Mouse (Mus musculus): ENCODE measurements around the gene Tmem202. TPM values are rescaled to one million over a fixed set of nuclear protein-coding genes. Genes with fewer than 3 reads are reported as not detected.

Gene Tmem202
- polyA plus RNA-seq, 1 experiment from 2014 or later, result not detected

DNA sequence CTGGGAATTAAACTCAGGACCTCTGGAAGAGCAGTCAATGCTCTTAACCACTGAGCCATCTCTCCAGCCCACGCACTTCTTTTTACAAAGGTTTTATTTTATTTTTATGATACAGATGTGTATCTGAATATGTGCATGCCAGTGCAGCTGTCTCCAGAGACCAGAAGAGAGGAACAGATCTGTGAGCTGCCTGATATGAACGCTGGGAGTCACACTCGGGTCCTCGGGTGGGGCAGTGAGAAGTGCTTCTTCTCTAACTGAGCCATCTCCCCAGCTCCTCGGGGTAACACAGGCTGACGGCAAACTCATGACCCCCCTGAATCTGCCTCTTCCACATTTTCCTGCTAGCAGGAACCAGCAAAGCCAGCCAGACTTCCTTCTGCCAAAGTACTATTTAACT lies 12.9 kb downstream of the Tmem202 start:
- H3K4me3 ChIP-seq (replicated peaks; ENCODE audit: low read length), result no peak overlapping the region
- no peaks in the 10 kb centered on the region for H3K27me3 ChIP-seq (ENCODE audit: control insufficient read depth, insufficient read depth, low read length)
- H3K27ac ChIP-seq (ENCODE audit: low read length), result no peak overlapping the region
- no peak overlapping the region for H3K4me2 ChIP-seq (ENCODE audit: low read depth, low read length)
- 75% methylated on average over 6 of the region's 6 CpGs for WGBS
- no peak for ATAC-seq (ENCODE audit: insufficient read depth, low FRiP score)
- H3K9me3 ChIP-seq (replicated peaks; ENCODE audit: control insufficient read depth, low read length), result no peaks in the 10 kb centered on the region
- no peaks in the 10 kb centered on the region for H3K36me3 ChIP-seq (ENCODE audit: control insufficient read depth, insufficient read depth, low read length)
- H3K4me1 ChIP-seq (ENCODE audit: control insufficient read depth, insufficient read depth, low read length), result no peaks in the 10 kb centered on the region
- H3K9ac ChIP-seq (ENCODE audit: low read length), result no peak overlapping the region

DNA sequence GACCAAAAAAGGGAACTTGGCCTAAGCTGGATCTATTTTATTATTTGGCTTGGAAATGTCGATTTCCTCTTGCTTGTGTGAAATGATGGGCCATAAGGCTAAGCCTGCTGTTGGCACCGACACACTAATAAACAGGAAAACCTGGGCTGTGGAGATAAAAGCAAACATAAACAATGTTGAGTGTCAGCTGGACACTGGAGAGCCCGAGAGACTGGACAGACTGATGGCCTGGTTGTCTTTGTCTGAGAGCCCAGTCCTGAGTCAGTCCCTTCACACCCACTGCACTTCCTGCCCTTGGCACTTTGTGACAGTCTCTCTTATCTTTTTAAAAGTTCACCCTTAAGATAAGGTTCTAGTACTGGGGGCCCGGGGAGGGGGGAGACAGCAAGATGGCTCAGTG lies 16.7 kb downstream of the Tmem202 start:
- no peak for ATAC-seq (ENCODE audit: insufficient read depth, low FRiP score)
- no peak overlapping the region for H3K4me2 ChIP-seq (ENCODE audit: low read depth, low read length)
- no peak overlapping the region for H3K27ac ChIP-seq (ENCODE audit: low read length)
- no peaks in the 10 kb centered on the region for H3K9me3 ChIP-seq (replicated peaks; ENCODE audit: control insufficient read depth, low read length)
- no peaks in the 10 kb centered on the region for H3K27me3 ChIP-seq (ENCODE audit: control insufficient read depth, insufficient read depth, low read length)
- 45% methylated on average over 4 of the region's 4 CpGs for WGBS
- no peak overlapping the region for H3K4me3 ChIP-seq (replicated peaks; ENCODE audit: low read length)
- no peaks in the 10 kb centered on the region for H3K36me3 ChIP-seq (ENCODE audit: control insufficient read depth, insufficient read depth, low read length)
- no peak overlapping the region for H3K9ac ChIP-seq (ENCODE audit: low read length)
- no peaks in the 10 kb centered on the region for H3K4me1 ChIP-seq (ENCODE audit: control insufficient read depth, insufficient read depth, low read length)

- 83% methylated on average over 2 of the region's 2 CpGs for WGBS
- Histone ChIP-seq H3K4me1 (ENCODE audit: control insufficient read depth, insufficient read depth, low read length) (no peaks in the 10 kb centered on the region), H3K9me3 (replicated peaks; ENCODE audit: control insufficient read depth, low read length) (no peaks in the 10 kb centered on the region), H3K36me3 (ENCODE audit: control insufficient read depth, insufficient read depth, low read length) (no peaks in the 10 kb centered on the region), H3K4me3 (replicated peaks; ENCODE audit: low read length) (no peak overlapping the region), H3K27me3 (ENCODE audit: control insufficient read depth, insufficient read depth, low read length) (no peaks in the 10 kb centered on the region), H3K9ac (ENCODE audit: low read length) (no peak overlapping the region), H3K4me2 (ENCODE audit: low read depth, low read length) (no peak overlapping the region), H3K27ac (ENCODE audit: low read length) (no peak overlapping the region)
- no peak for ATAC-seq (ENCODE audit: insufficient read depth, low FRiP score)
These were observed 20.3 kb downstream of the Tmem202 start for GRCm38 (mm10) chr9:59519396-59519795.

DNA sequence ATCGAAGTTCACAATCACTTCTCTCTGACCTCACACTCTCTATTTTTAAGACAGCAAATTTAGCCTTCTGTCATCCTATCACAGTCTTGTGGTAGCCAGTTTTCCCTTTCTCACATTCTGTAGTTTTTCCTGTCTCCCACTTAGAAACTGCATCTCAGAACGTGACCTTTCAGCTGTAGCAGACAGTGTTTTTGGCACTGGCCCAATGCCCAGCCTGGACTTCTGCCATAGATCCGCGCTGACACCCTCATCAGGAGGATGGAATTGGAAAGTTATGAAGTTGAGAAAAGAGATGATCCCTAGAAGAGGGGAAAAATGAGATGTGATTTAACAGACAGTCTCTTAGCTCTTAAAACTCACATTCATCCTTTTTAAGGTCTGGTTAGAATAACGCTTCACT lies 20.7 kb downstream of the Tmem202 start:
- H3K4me3 ChIP-seq (replicated peaks; ENCODE audit: low read length), result no peak overlapping the region
- no peak overlapping the region for H3K4me2 ChIP-seq (ENCODE audit: low read depth, low read length)
- no peaks in the 10 kb centered on the region for H3K27me3 ChIP-seq (ENCODE audit: control insufficient read depth, insufficient read depth, low read length)
- no peak overlapping the region for H3K27ac ChIP-seq (ENCODE audit: low read length)
- no peak for ATAC-seq (ENCODE audit: insufficient read depth, low FRiP score)
- H3K9ac ChIP-seq (ENCODE audit: low read length), result no peak overlapping the region
- WGBS, result 58% methylated on average over 5 of the region's 5 CpGs
- no peaks in the 10 kb centered on the region for H3K36me3 ChIP-seq (ENCODE audit: control insufficient read depth, insufficient read depth, low read length)
- H3K4me1 ChIP-seq (ENCODE audit: control insufficient read depth, insufficient read depth, low read length), result no peaks in the 10 kb centered on the region
- H3K9me3 ChIP-seq (replicated peaks; ENCODE audit: control insufficient read depth, low read length), result no peaks in the 10 kb centered on the region

DNA sequence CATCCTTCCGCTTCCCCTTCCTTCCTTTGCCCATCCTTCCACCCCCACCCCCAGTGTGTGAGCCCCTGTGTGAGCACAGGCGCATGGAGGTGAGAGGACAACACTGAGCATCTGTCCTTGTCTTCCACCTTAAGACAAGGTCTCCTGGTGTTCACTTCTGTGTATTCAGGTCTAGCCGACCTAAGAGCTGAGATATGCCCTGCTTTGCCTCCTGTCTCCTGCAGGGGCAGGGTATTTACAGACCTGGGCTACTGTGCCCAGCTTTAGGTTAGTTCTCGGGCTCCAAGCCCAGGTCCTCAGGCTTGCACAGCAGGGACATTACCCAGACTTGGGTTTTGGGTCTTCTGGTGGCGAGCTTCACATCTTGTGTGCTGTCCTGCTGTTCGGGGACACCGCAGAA lies 22.5 kb downstream of the Tmem202 start:
- Histone ChIP-seq H3K27me3 (ENCODE audit: control insufficient read depth, insufficient read depth, low read length) (no peaks in the 10 kb centered on the region), H3K36me3 (ENCODE audit: control insufficient read depth, insufficient read depth, low read length) (no peaks in the 10 kb centered on the region), H3K9ac (ENCODE audit: low read length) (no peak overlapping the region), H3K4me3 (replicated peaks; ENCODE audit: low read length) (no peak overlapping the region), H3K27ac (ENCODE audit: low read length) (no peak overlapping the region), H3K4me2 (ENCODE audit: low read depth, low read length) (no peak overlapping the region), H3K9me3 (replicated peaks; ENCODE audit: control insufficient read depth, low read length) (no peaks in the 10 kb centered on the region), H3K4me1 (ENCODE audit: control insufficient read depth, insufficient read depth, low read length) (no peaks in the 10 kb centered on the region)
- WGBS, result 48% methylated on average over 7 of the region's 7 CpGs
- no peak for ATAC-seq (ENCODE audit: insufficient read depth, low FRiP score)

- WGBS, result 48% methylated on average over 3 of the region's 3 CpGs
- Histone ChIP-seq H3K4me3 (replicated peaks; ENCODE audit: low read length) (no peak overlapping the region), H3K36me3 (ENCODE audit: control insufficient read depth, insufficient read depth, low read length) (no peaks in the 10 kb centered on the region), H3K9ac (ENCODE audit: low read length) (no peak overlapping the region), H3K9me3 (replicated peaks; ENCODE audit: control insufficient read depth, low read length) (no peaks in the 10 kb centered on the region), H3K27ac (ENCODE audit: low read length) (no peak overlapping the region), H3K27me3 (ENCODE audit: control insufficient read depth, insufficient read depth, low read length) (no peaks in the 10 kb centered on the region), H3K4me1 (ENCODE audit: control insufficient read depth, insufficient read depth, low read length) (no peaks in the 10 kb centered on the region), H3K4me2 (ENCODE audit: low read depth, low read length) (no peak overlapping the region)
- no peak for ATAC-seq (ENCODE audit: insufficient read depth, low FRiP score)
These were observed 24.6 kb downstream of the Tmem202 start for GRCm38 (mm10) chr9:59515069-59515468.

DNA sequence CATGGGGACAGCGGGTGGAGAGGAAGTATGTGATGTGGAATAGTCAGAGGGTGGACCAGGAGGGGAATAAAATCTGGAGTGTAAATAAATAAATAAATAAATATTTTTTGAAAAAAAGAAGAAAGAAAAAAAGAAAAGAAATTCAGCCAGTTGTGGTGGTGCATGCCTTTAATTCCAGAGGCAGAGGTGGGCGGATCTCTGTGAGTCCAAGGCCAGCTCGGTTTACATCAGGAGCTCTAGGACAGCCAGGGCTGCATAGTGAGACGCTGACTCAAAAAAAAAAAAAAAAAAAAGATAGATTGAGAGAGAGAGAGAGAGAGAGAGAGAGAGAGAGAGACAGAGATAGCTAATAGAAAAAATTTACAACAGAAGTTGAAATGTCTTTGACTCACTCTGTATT lies 27.3 kb downstream of the Tmem202 start:
- no peak overlapping the region for H3K4me3 ChIP-seq (replicated peaks; ENCODE audit: low read length)
- H3K36me3 ChIP-seq (ENCODE audit: control insufficient read depth, insufficient read depth, low read length), result no peaks in the 10 kb centered on the region
- no peaks in the 10 kb centered on the region for H3K9me3 ChIP-seq (replicated peaks; ENCODE audit: control insufficient read depth, low read length)
- H3K4me1 ChIP-seq (ENCODE audit: control insufficient read depth, insufficient read depth, low read length), result no peaks in the 10 kb centered on the region
- H3K27ac ChIP-seq (ENCODE audit: low read length), result no peak overlapping the region
- H3K4me2 ChIP-seq (ENCODE audit: low read depth, low read length), result no peak overlapping the region
- H3K27me3 ChIP-seq (ENCODE audit: control insufficient read depth, insufficient read depth, low read length), result no peaks in the 10 kb centered on the region
- 36% methylated on average over 4 of the region's 4 CpGs for WGBS
- no peak for ATAC-seq (ENCODE audit: insufficient read depth, low FRiP score)
- no peak overlapping the region for H3K9ac ChIP-seq (ENCODE audit: low read length)

- 41% methylated on average over 1 of the region's 1 CpGs for WGBS
- Histone ChIP-seq H3K4me1 (ENCODE audit: control insufficient read depth, insufficient read depth, low read length) (no peaks in the 10 kb centered on the region), H3K4me3 (replicated peaks; ENCODE audit: low read length) (no peak overlapping the region), H3K27ac (ENCODE audit: low read length) (no peak overlapping the region), H3K27me3 (ENCODE audit: control insufficient read depth, insufficient read depth, low read length) (no peaks in the 10 kb centered on the region), H3K9ac (ENCODE audit: low read length) (no peak overlapping the region), H3K36me3 (ENCODE audit: control insufficient read depth, insufficient read depth, low read length) (no peaks in the 10 kb centered on the region), H3K9me3 (replicated peaks; ENCODE audit: control insufficient read depth, low read length) (no peaks in the 10 kb centered on the region), H3K4me2 (ENCODE audit: low read depth, low read length) (no peak overlapping the region)
- ATAC-seq (ENCODE audit: insufficient read depth, low FRiP score), result no peak
These were observed 31.5 kb downstream of the Tmem202 start for GRCm38 (mm10) chr9:59508146-59508545.

GRCm38 (mm10) chr9:59487331-59487730 lies 52.3 kb downstream of the Tmem202 start:
- peak overlapping the region; percentile 99 for H3K9ac ChIP-seq (ENCODE audit: low read length)
- H3K27me3 ChIP-seq (ENCODE audit: control insufficient read depth, insufficient read depth, low read length), result no peaks in the 10 kb centered on the region
- H3K9me3 ChIP-seq (replicated peaks; ENCODE audit: control insufficient read depth, low read length), result no peaks in the 10 kb centered on the region
- peak overlapping the region; percentile 66 for H3K4me2 ChIP-seq (ENCODE audit: low read depth, low read length)
- no peak for ATAC-seq (ENCODE audit: insufficient read depth, low FRiP score)
- H3K4me1 ChIP-seq (ENCODE audit: control insufficient read depth, insufficient read depth, low read length), result peaks cover 6% of the 10 kb centered on the region; the same call in 1 of the 2 replicates
- H3K36me3 ChIP-seq (ENCODE audit: control insufficient read depth, insufficient read depth, low read length), result no peaks in the 10 kb centered on the region
- H3K27ac ChIP-seq (ENCODE audit: low read length), result peak overlapping the region; percentile 99
- peak overlapping the region; percentile 100 for H3K4me3 ChIP-seq (replicated peaks; ENCODE audit: low read length)

DNA sequence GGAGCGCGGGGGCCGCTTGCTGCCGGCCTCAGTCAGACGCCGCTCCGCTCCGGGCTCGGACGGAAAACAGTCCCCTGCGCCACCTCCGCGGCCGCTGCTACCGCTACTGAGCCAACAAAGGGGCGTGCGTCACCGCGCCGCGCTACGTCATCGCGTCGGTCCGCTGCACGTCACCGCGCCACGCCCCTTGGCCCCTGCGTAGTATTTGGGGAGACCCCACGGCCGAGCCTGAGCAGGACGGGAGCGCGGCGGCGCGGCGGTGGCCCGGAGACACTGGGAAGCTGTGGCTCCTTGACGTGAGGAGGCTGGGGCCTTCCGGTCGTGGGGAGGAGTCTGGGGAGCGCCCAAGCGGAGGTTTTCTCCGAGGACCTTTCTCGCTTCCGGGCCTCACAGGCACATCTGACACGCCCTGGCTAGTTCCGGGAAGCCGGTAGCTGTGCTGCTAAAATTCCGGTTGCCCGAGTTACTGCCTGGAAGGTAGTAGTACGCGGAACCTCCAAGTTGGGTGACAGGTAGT lies 53.0 kb downstream of the Tmem202 start, which contains the start of gene Arih1:
Gene Arih1 (minus strand): TSS at position 70 of the 517 bp plus-strand sequence.
- Histone ChIP-seq H3K27ac (ENCODE audit: low read length) (peak within 1 kb of the TSS; percentile 99), H3K27me3 (ENCODE audit: control insufficient read depth, insufficient read depth, low read length) (no peaks in the 10 kb centered on the region), H3K4me3 (replicated peaks; ENCODE audit: low read length) (peak within 1 kb of the TSS; percentile 100), H3K9ac (ENCODE audit: low read length) (peak within 1 kb of the TSS; percentile 99), H3K36me3 (ENCODE audit: control insufficient read depth, insufficient read depth, low read length) (no peaks in the 10 kb centered on the region), H3K4me1 (ENCODE audit: control insufficient read depth, insufficient read depth, low read length) (peaks cover 6% of the 10 kb centered on the region; the same call in 1 of the 2 replicates), H3K9me3 (replicated peaks; ENCODE audit: control insufficient read depth, low read length) (no peaks in the 10 kb centered on the region), H3K4me2 (ENCODE audit: low read depth, low read length) (peak within 1 kb of the TSS; percentile 73)
- WGBS, result under 1% methylated on average over 52 of the region's 56 CpGs
- peak; percentile 99 for ATAC-seq (ENCODE audit: insufficient read depth, low FRiP score)
